Mouse (Mus musculus): ENCODE measurements around the gene Pde8b.
"Not testable (repeated sequence)": the region's sequence is repeated elsewhere in the genome, so short reads cannot be mapped to it uniquely, and the experiment has no call there.

Pde8b gene

GRCm38 (mm10) chr13:95215661-95216170 is 34.4 kb downstream of the Pde8b start:
- not testable (repeated sequence) for DNase-seq

DNA sequence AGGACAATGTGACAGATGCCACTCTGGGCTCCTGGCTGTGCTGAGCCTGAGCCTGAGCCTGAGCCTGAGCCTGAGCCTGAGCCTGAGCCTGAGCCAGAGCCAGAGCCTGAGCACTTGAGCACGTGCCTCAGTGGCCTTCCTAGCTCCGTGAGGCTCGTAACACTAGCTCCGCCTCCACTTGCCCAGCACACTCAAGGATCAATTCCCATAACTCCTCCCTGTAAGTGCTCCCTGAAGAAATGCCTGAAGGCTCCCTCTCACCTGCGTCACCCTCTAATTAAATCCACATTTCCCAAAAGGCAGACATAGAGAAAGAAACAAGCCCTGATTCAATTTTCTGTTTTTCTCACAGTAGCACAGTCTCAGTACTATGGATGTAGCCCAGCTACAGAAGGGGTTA is 37.8 kb downstream of the Pde8b start:
- no peak for DNase-seq

DNA sequence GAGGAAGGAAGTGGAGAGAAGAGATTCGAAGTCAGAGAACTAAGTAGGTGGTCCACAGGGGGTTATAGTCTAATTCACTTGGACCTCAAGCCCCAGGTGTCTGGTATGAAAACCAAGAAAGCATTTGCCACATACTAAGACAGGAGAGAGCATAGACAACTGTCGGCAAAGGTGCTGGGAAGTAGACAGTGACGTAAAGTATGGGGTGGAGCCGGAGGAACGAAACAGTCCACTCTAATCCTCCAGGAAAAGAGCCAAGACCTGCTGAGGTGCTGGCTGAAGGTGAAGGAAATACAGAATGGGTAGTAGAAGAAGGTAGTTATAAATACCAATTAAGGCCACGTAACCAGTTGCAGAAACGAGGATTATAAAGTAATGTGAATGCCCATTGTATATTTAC is 42.8 kb downstream of the Pde8b start:
- DNase-seq: not testable (repeated sequence)

DNA sequence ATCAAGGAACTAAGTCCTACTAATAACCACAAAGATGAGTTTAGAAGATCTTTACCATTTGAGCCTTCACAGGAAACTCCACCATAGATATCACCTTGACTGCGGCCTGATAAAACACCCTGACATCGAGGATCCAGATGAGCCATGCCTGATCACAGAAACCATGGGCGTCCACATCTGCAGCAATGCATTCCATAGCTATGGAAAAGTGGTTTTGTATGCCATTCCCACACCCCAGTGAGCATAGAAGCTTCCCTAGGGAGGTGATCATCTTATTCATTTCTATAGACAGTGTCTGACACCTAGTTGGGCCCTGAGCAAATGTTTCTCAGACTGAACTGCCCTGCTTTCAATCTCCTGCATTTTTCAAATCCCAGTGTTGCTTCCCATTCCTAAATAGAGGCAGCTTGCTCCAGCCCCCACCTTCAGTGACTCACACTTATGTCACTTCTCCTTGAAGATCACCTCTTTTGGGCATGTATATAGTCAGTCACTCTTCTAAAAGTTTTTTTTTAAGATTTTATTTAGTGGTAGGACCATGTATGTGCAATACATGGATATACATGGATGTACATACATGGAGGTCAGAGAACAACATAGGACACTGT is 47.9 kb downstream of the Pde8b start:
- no peak for DNase-seq

DNA sequence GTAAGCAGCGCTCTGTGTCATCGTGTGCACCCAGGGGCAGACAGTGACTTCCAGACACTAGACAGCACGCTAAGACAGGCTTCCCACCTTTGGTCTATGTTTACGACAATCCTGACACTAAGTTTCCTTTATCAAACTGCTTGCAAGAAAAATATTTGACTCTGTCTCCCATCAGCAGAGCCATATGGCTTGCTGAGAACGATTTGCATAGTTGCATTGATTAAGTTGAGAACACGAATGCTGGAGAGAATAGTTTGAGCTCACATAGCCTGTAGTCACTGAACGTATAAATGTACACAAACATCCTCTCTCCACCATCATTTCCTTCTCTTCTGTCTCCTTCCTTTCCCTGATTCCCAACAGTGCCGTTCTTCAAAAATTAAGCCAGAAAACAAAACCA is 49.3 kb downstream of the Pde8b start:
- no peak for DNase-seq

DNA sequence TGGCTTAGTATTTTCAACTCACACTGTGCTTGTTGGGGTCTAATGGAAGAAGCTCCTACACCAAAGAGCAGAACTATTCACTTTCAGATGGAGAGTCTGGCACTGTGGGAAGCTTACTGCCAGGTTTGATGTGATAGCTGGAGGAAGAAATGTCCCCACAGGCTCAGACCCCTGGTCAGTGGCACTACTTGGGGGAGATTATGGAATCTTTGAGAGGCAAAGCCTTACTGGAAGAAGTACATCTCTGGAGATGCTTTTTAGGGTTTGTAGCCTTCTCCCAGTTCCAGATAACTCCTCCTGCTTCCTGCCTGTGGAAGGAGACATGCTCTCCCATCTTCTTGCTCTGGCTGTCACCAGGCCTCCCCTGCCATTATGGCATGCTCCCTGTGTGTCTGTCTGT is 50.1 kb downstream of the Pde8b start:
- no peak for DNase-seq

GRCm38 (mm10) chr13:95196106-95196705 is 53.9 kb downstream of the Pde8b start:
- no peak for DNase-seq

DNA sequence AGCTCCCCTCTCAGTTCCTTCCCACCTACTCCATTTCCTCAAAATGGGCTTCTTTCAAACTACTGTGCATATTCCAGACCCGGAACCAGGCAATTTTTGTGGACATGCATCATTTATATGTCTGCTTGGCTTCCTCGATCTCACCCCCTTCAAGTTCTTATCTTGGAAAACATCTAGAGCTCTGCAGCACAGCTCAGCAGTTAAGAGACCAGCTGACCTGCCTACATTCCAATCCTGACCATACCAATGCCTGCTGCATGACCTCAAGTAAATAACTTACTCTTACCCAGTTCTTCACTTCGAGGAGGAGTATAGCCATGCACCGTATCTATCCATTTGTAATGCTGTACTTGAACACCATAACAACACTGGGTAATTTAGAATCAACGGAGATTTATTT is 58.2 kb downstream of the Pde8b start:
- DNase-seq: no peak

DNA sequence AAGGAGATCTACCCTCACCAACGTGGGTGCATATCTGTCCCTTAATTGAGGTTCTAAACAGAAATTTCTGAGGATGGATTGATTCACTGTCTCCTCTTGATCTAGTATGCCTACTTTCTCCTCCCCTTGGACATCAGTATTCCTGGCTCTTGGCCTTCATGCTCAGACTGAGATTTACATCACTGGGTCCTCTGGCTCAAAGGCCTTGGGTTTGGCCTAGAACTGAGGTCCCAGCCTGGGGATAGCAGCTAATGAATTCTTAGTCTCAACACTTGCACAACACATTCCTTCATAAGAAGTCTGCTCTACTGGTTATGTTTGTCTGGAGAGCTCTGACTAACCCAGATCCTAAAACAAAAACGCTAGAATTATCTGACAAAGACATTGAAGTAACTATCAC is 61.0 kb downstream of the Pde8b start:
- no peak for DNase-seq

DNA sequence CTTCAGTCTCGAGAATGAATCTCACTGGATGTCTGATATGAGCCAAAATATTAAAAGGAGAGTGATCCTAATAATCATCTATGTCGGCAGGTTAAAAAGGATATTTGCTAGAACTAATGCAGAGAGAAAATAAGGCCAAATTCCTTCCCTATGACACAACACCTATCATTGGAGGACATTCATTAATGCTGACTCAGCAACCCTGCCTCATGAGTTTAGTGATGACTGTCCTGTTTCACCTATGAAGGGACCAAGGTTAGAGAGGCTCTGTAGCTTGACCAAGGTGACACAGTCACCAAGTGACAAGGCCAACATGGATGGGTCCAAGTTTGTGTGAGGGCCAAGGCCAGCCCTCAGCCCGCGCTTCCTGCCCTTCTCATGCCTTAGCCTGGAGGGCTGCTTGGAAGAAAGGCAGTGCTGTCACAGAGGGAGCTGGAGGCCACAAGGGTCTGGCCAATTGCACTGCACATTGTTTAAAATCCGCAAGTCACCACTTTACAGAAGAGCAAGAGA is 62.9 kb downstream of the Pde8b start:
- DNase-seq: no peak

- no peak for DNase-seq
These were observed 63.4 kb downstream of the Pde8b start for GRCm38 (mm10) chr13:95186741-95187035.

DNA sequence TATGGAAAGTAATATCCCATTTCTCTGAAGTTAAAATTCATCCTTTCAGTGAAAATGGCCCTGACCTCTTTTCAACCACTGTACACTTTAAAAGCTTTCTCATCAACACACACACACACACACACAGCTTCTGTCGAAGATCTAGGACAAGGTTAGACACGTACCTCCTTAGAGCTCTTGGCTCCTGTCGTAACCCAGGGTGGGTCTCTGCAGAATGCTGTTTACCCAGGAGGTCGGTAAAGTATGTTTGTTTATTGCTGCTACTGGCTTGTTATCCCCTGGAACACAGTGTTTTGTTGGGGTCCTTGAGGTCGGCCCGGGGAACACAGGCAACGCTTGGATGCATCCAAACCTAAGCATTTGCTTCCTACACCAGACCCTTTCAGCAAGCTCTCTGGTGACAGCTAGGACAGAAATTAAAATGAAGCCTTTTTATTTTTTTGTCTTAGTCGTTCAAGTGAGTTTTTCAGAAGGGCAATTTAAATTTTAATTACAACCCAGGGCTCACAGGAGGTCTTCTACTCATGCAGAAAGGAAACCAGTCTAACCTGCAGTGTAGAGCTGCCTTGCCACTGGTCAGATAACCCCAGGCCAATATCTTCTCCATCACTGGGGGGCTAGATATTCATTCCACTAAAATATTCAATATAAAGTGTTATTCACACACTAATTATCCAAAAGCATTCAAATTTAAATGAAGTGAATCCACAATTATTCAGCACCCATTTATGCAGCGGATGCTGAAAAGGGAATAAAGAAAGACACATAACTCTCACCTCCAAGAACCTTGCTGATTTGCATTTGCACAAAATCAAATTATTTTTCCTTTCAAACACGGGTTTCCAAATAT is 64.0 kb downstream of the Pde8b start:
- DNase-seq: no peak

DNA sequence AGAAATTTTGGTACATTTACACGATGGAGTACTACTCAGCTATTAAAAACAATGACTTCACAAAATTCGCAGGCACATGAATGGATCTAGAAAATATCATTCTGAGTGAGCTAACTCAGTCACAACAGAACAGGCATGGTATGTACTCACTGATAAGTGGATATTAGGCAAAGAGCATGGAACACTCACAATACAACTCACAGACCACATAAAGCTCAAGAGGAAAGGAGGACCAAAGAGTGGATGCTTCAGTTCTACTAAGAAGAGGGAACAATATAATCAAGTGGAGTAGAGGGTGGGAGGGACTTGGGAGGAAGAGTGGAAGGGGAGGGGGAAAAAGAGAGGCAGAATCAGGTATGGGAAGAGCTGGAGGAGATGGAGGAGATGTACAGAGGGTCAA is 66.5 kb downstream of the Pde8b start:
- no peak for DNase-seq

- DNase-seq: no peak
These were observed 69.9 kb downstream of the Pde8b start for GRCm38 (mm10) chr13:95180208-95180607.

DNA sequence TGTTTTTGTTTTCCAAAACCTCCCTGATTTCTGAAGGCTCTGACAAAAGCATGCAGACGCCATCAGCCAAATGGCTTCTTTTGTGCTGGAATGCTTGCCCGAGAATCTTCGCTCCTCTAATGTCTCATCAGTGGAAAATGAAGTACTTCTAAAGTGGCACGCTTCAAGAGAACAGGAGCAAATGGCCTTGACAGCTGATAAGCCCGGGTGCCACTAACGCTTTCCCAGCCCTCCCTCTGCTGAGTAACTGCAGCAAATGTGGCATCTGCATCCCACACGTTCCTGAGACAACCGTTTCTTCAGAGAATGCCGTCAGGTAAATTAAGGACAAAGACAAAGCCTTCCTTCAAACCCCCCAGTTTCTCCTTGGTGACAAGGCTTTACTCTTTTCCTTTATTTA is 72.8 kb downstream of the Pde8b start:
- no peak for DNase-seq

GRCm38 (mm10) chr13:95176399-95176798 is 73.7 kb downstream of the Pde8b start:
- DNase-seq: no peak

DNA sequence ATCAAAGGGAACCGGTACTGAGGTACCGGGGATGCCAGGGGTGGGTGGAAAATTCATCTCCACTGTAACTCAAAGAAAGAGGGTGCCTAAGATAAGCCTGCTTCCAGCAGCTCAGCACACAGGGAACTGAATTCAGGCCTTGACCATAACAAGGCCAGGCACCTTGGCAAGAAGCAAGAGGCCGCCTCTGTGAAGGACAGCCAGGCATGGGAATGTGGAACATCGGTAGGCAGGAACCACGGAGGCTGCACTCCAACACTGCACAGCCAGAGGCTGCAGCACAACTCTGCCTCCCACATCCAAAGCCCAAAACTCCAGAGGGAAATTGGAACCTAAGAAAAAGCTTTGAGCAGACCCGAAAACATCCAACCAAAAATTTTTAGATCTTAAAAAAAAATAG is 75.9 kb downstream of the Pde8b start:
- no peak for DNase-seq

GRCm38 (mm10) chr13:95172346-95172745 is 77.8 kb downstream of the Pde8b start:
- DNase-seq: no peak

DNA sequence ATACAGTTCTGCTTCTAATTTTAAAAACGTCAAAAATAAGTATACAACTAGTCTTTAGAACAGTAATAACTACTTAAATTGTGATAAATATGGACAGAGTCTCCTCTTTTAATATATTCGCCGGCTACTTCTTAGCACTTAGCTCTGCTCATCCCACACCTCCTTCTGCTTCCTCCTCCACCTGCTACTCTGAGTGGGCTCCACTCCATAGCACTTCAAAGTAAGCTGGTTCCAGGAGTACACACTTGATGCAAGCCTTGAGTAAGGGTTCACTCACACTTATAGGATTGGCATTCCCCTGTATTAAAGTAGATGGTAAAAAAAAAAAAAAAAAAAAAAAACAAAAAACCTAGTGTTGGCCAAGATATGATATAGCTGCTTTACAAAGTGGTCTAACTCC is 89.9 kb downstream of the Pde8b start:
- DNase-seq: no peak

GRCm38 (mm10) chr13:95158986-95159385 is 91.2 kb downstream of the Pde8b start:
- DNase-seq: no peak

GRCm38 (mm10) chr13:95144746-95145145 is 105.4 kb downstream of the Pde8b start:
- DNase-seq: no peak

- no peak for DNase-seq
These were observed 109.6 kb downstream of the Pde8b start for GRCm38 (mm10) chr13:95140460-95141079.

GRCm38 (mm10) chr13:95135326-95136150 is 114.6 kb downstream of the Pde8b start:
- DNase-seq: no peak
